Mouse (Mus musculus) embryonic facial prominence, embryonic 15.5 days (tissue): ENCODE results near the gene Ccdc61. TPM values are rescaled to one million over a fixed set of nuclear protein-coding genes. Genes with fewer than 3 reads are reported as not detected.
"Not testable (repeated sequence)": the region's sequence is repeated elsewhere in the genome, so short reads cannot be mapped to it uniquely, and the experiment has no call there.

Experiments
- ATAC-seq: fragments of 200-750 bp; cut with Nextera tagmentation; 2 replicates; pipeline ENCODE4 v1.8.0; 2017; ENCODE audit warnings: low read depth, moderate TSS enrichment; ENCODE audit not compliant: insufficient number of reproducible peaks, low FRiP score, low TSS enrichment
- H3K27ac ChIP-seq: fragments of 300-500 bp; sonication (generic); replicated peaks from 2 replicates; pipeline ENCODE4 v1.5.1; 2015; ENCODE audit warnings: mild to moderate bottlenecking, inconsistent platforms
- H3K27me3 ChIP-seq: fragments of 300-500 bp; sonication (generic); 2 replicates; pipeline ENCODE4 v1.6.1; 2015; ENCODE audit warnings: inconsistent platforms
- H3K36me3 ChIP-seq: fragments of 300-500 bp; sonication (generic); 2 replicates; pipeline ENCODE4 v1.6.1; 2015; ENCODE audit warnings: mild to moderate bottlenecking, inconsistent platforms
- H3K4me1 ChIP-seq: fragments of 300-500 bp; sonication (generic); 2 replicates; pipeline ENCODE4 v1.6.1; 2015; ENCODE audit warnings: inconsistent platforms
- H3K4me2 ChIP-seq: fragments of 300-500 bp; sonication (generic); replicated peaks from 2 replicates; pipeline ENCODE4 v1.6.1; 2015; ENCODE audit warnings: mild to moderate bottlenecking, inconsistent platforms
- H3K4me3 ChIP-seq: fragments of 300-500 bp; sonication (generic); replicated peaks from 2 replicates; pipeline ENCODE4 v1.5.1; 2015; ENCODE audit warnings: mild to moderate bottlenecking, inconsistent platforms
- H3K9ac ChIP-seq: fragments of 300-500 bp; sonication (generic); 2 replicates; pipeline ENCODE4 v1.6.1; 2015; ENCODE audit warnings: inconsistent platforms
- H3K9me3 ChIP-seq: fragments of 300-500 bp; sonication (generic); replicated peaks from 2 replicates; pipeline ENCODE4 v1.6.1; 2016; ENCODE audit warnings: inconsistent platforms
- WGBS: fragments of 180-500 bp; shearing (Covaris S2); methylation state at CpG from one replicate; pipeline ENCODE4 v1.1.7; 2015; 5-methylcytosine and 5-hydroxymethylcytosine counted together
- polyA plus RNA-seq: library from polyadenylated mRNA; unstranded; fragments of >200 nt; fragmentation: Nextera tagmentation; extraction: Ambion mirVana; gene quantifications from 2 replicates; pipeline ENCODE4 v1.2.1, GENCODE M21; 2015

The Ccdc61 gene
- polyA plus RNA-seq, 1 experiment from 2014 or later, result 40.3 TPM

- 0 out of 2 replicates have a peak, but pooled peaks have one; percentile 8 for ATAC-seq
These were observed 26.0 kb downstream of the Ccdc61 start for GRCm38 (mm10) chr7:18883991-18884744.

GRCm38 (mm10) chr7:18878691-18879090 is 31.5 kb downstream of the Ccdc61 start:
- H3K27ac ChIP-seq, result no peak overlapping the region
- H3K4me3 ChIP-seq, result no peak overlapping the region
- 59% methylated on average over 7 of the region's 7 CpGs for WGBS
- no peaks in the 10 kb centered on the region for H3K36me3 ChIP-seq
- no peaks in the 10 kb centered on the region for H3K9me3 ChIP-seq
- no peak overlapping the region for H3K9ac ChIP-seq
- H3K27me3 ChIP-seq, result no peaks in the 10 kb centered on the region
- no peaks in the 10 kb centered on the region for H3K4me1 ChIP-seq
- H3K4me2 ChIP-seq, result no peak overlapping the region
- no peak for ATAC-seq

More at GRCm38 (mm10) chr7:18883991-18884744, 26.0 kb downstream of the Ccdc61 start:
- H3K4me2 ChIP-seq, result no peak overlapping the region
- 55% methylated on average over 9 of the region's 9 CpGs for WGBS
- H3K36me3 ChIP-seq, result no peaks in the 10 kb centered on the region
- no peaks in the 10 kb centered on the region for H3K27me3 ChIP-seq
- no peak overlapping the region for H3K27ac ChIP-seq
- no peak overlapping the region for H3K9ac ChIP-seq
- H3K4me1 ChIP-seq, result no peaks in the 10 kb centered on the region
- H3K9me3 ChIP-seq, result no peaks in the 10 kb centered on the region
- no peak overlapping the region for H3K4me3 ChIP-seq

GRCm38 (mm10) chr7:18875372-18875771 is 34.8 kb downstream of the Ccdc61 start:
- ATAC-seq, result no peak
- H3K4me3 ChIP-seq, result no peak overlapping the region
- no peak overlapping the region for H3K9ac ChIP-seq
- no peaks in the 10 kb centered on the region for H3K36me3 ChIP-seq
- H3K4me1 ChIP-seq, result peaks cover 7% of the 10 kb centered on the region; the same call in 1 of the 2 replicates
- H3K27me3 ChIP-seq, result no peaks in the 10 kb centered on the region
- no peaks in the 10 kb centered on the region for H3K9me3 ChIP-seq
- 85% methylated on average over 5 of the region's 5 CpGs for WGBS
- no peak overlapping the region for H3K27ac ChIP-seq
- H3K4me2 ChIP-seq, result no peak overlapping the region

GRCm38 (mm10) chr7:18873253-18873652 is 37.0 kb downstream of the Ccdc61 start:
- peak overlapping the region; percentile 44 for H3K4me3 ChIP-seq
- WGBS, result under 1% methylated on average over 10 of the region's 10 CpGs
- H3K9me3 ChIP-seq, result peaks cover 4% of the 10 kb centered on the region; the same call in 1 of the 2 replicates
- H3K27ac ChIP-seq, result no peak overlapping the region
- peak; percentile 67 for ATAC-seq
- H3K4me1 ChIP-seq, result peaks cover 7% of the 10 kb centered on the region; the same call in 1 of the 2 replicates
- no peaks in the 10 kb centered on the region for H3K36me3 ChIP-seq
- no peaks in the 10 kb centered on the region for H3K27me3 ChIP-seq
- no peak overlapping the region for H3K9ac ChIP-seq
- peak overlapping the region; percentile 81 for H3K4me2 ChIP-seq

- no peak for ATAC-seq
These were observed 37.4 kb downstream of the Ccdc61 start for GRCm38 (mm10) chr7:18872816-18873215.

GRCm38 (mm10) chr7:18872014-18872802 is 38.0 kb downstream of the Ccdc61 start:
- Histone ChIP-seq H3K4me1 (peaks cover 7% of the 10 kb centered on the region; the same call in 1 of the 2 replicates), H3K27me3 (no peaks in the 10 kb centered on the region), H3K9me3 (peaks cover 4% of the 10 kb centered on the region; the same call in 1 of the 2 replicates), H3K9ac (no peak overlapping the region), H3K36me3 (no peaks in the 10 kb centered on the region), H3K4me2 (peak overlapping the region; percentile 81), H3K27ac (no peak overlapping the region), H3K4me3 (peak overlapping the region; percentile 44)
- WGBS, result 24% methylated on average over 14 of the region's 14 CpGs
- ATAC-seq, result no peak

More at GRCm38 (mm10) chr7:18872816-18873215, 37.4 kb downstream of the Ccdc61 start:
- H3K4me3 ChIP-seq, result peak overlapping the region; percentile 44
- peaks cover 4% of the 10 kb centered on the region; the same call in 1 of the 2 replicates for H3K9me3 ChIP-seq
- no peaks in the 10 kb centered on the region for H3K27me3 ChIP-seq
- H3K4me2 ChIP-seq, result peak overlapping the region; percentile 81
- 3% methylated on average over 7 of the region's 7 CpGs for WGBS
- no peak overlapping the region for H3K9ac ChIP-seq
- peaks cover 7% of the 10 kb centered on the region; the same call in 1 of the 2 replicates for H3K4me1 ChIP-seq
- no peaks in the 10 kb centered on the region for H3K36me3 ChIP-seq
- H3K27ac ChIP-seq, result no peak overlapping the region

GRCm38 (mm10) chr7:18871031-18871430 is 39.2 kb downstream of the Ccdc61 start, which contains the start of gene Pglyrp1:
TSS of gene Pglyrp1 (plus strand) at chr7:18871331.
- H3K9me3 ChIP-seq, H3K4me1 ChIP-seq: not testable (repeated sequence)
- 75% methylated on average over 1 of the region's 8 CpGs for WGBS

GRCm38 (mm10) chr7:18868491-18868890 is 41.7 kb downstream of the Ccdc61 start:
- Histone ChIP-seq H3K27me3 (no peaks in the 10 kb centered on the region), H3K4me2 (no peak overlapping the region), H3K9me3 (peaks cover 4% of the 10 kb centered on the region; the same call in 1 of the 2 replicates), H3K36me3 (no peaks in the 10 kb centered on the region), H3K27ac (no peak overlapping the region), H3K9ac (no peak overlapping the region), H3K4me3 (no peak overlapping the region), H3K4me1 (peaks cover 7% of the 10 kb centered on the region; the same call in 1 of the 2 replicates)
- no peak for ATAC-seq
- 76% methylated on average over 2 of the region's 2 CpGs for WGBS

More at GRCm38 (mm10) chr7:18871031-18871430, 39.2 kb downstream of the Ccdc61 start, which contains the start of gene Pglyrp1:
- not testable (repeated sequence) for H3K4me3 ChIP-seq, H3K27me3 ChIP-seq, H3K9ac ChIP-seq, H3K27ac ChIP-seq, H3K4me2 ChIP-seq, ATAC-seq, H3K36me3 ChIP-seq

- ATAC-seq, result no peak
- no peak overlapping the region for H3K4me2 ChIP-seq
- H3K27ac ChIP-seq, result no peak overlapping the region
- no peaks in the 10 kb centered on the region for H3K36me3 ChIP-seq
- no peaks in the 10 kb centered on the region for H3K9me3 ChIP-seq
- H3K27me3 ChIP-seq, result no peaks in the 10 kb centered on the region
- H3K9ac ChIP-seq, result no peak overlapping the region
- H3K4me1 ChIP-seq, result peaks cover 7% of the 10 kb centered on the region; the same call in 1 of the 2 replicates
- WGBS, result 79% methylated on average over 6 of the region's 6 CpGs
- H3K4me3 ChIP-seq, result no peak overlapping the region
These were observed 47.4 kb downstream of the Ccdc61 start for GRCm38 (mm10) chr7:18862801-18863200.

- ATAC-seq, result 0 out of 2 replicates have a peak, but pooled peaks have one; percentile 39
- H3K27ac ChIP-seq, result 0 out of 2 replicates have a peak overlapping the region, but pooled peaks have one; percentile 23
These were observed 51.8 kb downstream of the Ccdc61 start for GRCm38 (mm10) chr7:18858310-18858916.

More at GRCm38 (mm10) chr7:18858310-18858916, 51.8 kb downstream of the Ccdc61 start:
- no peak overlapping the region for H3K9ac ChIP-seq
- WGBS, result 73% methylated on average over 5 of the region's 5 CpGs
- H3K4me1 ChIP-seq, result peaks cover 7% of the 10 kb centered on the region; the same call in 1 of the 2 replicates
- H3K27me3 ChIP-seq, result no peaks in the 10 kb centered on the region
- no peaks in the 10 kb centered on the region for H3K36me3 ChIP-seq
- H3K9me3 ChIP-seq, result no peaks in the 10 kb centered on the region
- no peak overlapping the region for H3K4me3 ChIP-seq
- H3K4me2 ChIP-seq, result no peak overlapping the region
